Mouse (Mus musculus) v-Abl transformed pro-B cells (cell line): ENCODE measurements around the gene Fam227a.
"Not testable (repeated sequence)": the region's sequence is repeated elsewhere in the genome, so short reads cannot be mapped to it uniquely, and the experiment has no call there.

ENCODE experiments used
- in situ Hi-C, 2 experiments: fragments of 400-800 bp; cut with MboI; formaldehyde crosslinking; loops; one replicate each; pipeline ENCODE4 v1.15.1; 2025; ENCODE audit not compliant: unreplicated experiment in 2 of 2

The Fam227a gene

GRCm38 (mm10) chr15:79686046-79686869 lies 27.5 kb upstream of the Fam227a start:
- in situ Hi-C loops, result loop anchor here (25.0 kb wide), 1 partner anchor 799 kb away; the partner anchor contains the start of genes Gga1 (in 2 of the 2), Gm49510 (in 2 of the 2) and Sh3bp1 (in 2 of the 2)

- in situ Hi-C loops, result loop anchor here (25.0 kb wide), 1 partner anchor 798 kb away; the partner anchor contains the start of genes Gga1 (in 2 of the 2), Gm49510 (in 2 of the 2) and Sh3bp1 (in 2 of the 2)
These were observed 26.4 kb upstream of the Fam227a start for GRCm38 (mm10) chr15:79685141-79685641.

GRCm38 (mm10) chr15:79684616-79685015 lies 25.9 kb upstream of the Fam227a start:
- in situ Hi-C loops, result loop anchor here (25.0 kb wide), 1 partner anchor 797 kb away; the partner anchor contains the start of genes Gga1 (in 2 of the 2), Gm49510 (in 2 of the 2) and Sh3bp1 (in 2 of the 2)

GRCm38 (mm10) chr15:79683707-79684465 lies 25.1 kb upstream of the Fam227a start:
- in situ Hi-C loops, result loop anchor here (25.0 kb wide), 1 partner anchor 797 kb away; the partner anchor contains the start of genes Gga1 (in 2 of the 2), Gm49510 (in 2 of the 2) and Sh3bp1 (in 2 of the 2)

- in situ Hi-C loops, result loop anchor here (25.0 kb wide), 1 partner anchor 796 kb away; the partner anchor contains the start of genes Gga1 (in 2 of the 2), Gm49510 (in 2 of the 2) and Sh3bp1 (in 2 of the 2)
These were observed 24.4 kb upstream of the Fam227a start for GRCm38 (mm10) chr15:79683146-79683545.

- in situ Hi-C loops, result loop anchor here (25.0 kb wide), 1 partner anchor 795 kb away; the partner anchor contains the start of genes Gga1 (in 2 of the 2), Gm49510 (in 2 of the 2) and Sh3bp1 (in 2 of the 2)
These were observed 23.2 kb upstream of the Fam227a start for GRCm38 (mm10) chr15:79681973-79682372.

- in situ Hi-C loops, result loop anchor here (25.0 kb wide), 1 partner anchor 791 kb away; the partner anchor contains the start of genes Gga1 (in 2 of the 2), Gm49510 (in 2 of the 2) and Sh3bp1 (in 2 of the 2)
These were observed 19.2 kb upstream of the Fam227a start for GRCm38 (mm10) chr15:79677936-79678335.

GRCm38 (mm10) chr15:79671828-79672348 lies 13.1 kb upstream of the Fam227a start:
- in situ Hi-C loops, result not testable (repeated sequence)

- in situ Hi-C loops, result no loop called here
These were observed 12.2 kb upstream of the Fam227a start for GRCm38 (mm10) chr15:79670972-79671299.

GRCm38 (mm10) chr15:79670249-79670971 lies 11.7 kb upstream of the Fam227a start, which contains the start of gene Tomm22:
Tomm22 (plus strand) TSS chr15:79670861.
- in situ Hi-C loops, result no loop called here

- in situ Hi-C loops, result no loop called here
These were observed 10.4 kb upstream of the Fam227a start for GRCm38 (mm10) chr15:79669195-79669594.

- in situ Hi-C loops, result no loop called here
These were observed 5.9 kb upstream of the Fam227a start for GRCm38 (mm10) chr15:79664666-79665065.

GRCm38 (mm10) chr15:79661852-79662251 lies 3.1 kb upstream of the Fam227a start:
- in situ Hi-C loops, result no loop called here

- in situ Hi-C loops, result loop anchor here (10.0 kb wide), 2 partner anchors 407 to 433 kb away; partner anchors contain the start of genes Gm49486 (in 1 of the 2) and Pick1 (in 1 of the 2)
These were observed 772 bp downstream of the Fam227a start for GRCm38 (mm10) chr15:79657837-79658530.

- in situ Hi-C loops, result loop anchor here (10.0 kb wide), 2 partner anchors 408 to 432 kb away; partner anchors contain the start of genes Gm49486 (in 1 of the 2) and Pick1 (in 1 of the 2)
These were observed 2.3 kb downstream of the Fam227a start for GRCm38 (mm10) chr15:79656451-79656850.

GRCm38 (mm10) chr15:79651481-79651880 lies 7.3 kb downstream of the Fam227a start:
- in situ Hi-C loops, result loop anchor here (5.0 to 10.0 kb wide), 3 partner anchors 413 to 427 kb away; partner anchors contain the start of genes Gm49486 (in 2 of the 2) and Pick1 (in 2 of the 2)

GRCm38 (mm10) chr15:79650569-79650968 lies 8.2 kb downstream of the Fam227a start:
- in situ Hi-C loops, result loop anchor here (5.0 to 10.0 kb wide), 3 partner anchors 414 to 426 kb away; partner anchors contain the start of genes Gm49486 (in 2 of the 2) and Pick1 (in 2 of the 2)

GRCm38 (mm10) chr15:79648130-79648529 lies 10.6 kb downstream of the Fam227a start:
- in situ Hi-C loops, result loop anchor here in 1 of 2 experiments (25.0 kb wide), 1 partner anchor 389 kb away; no protein-coding TSS in a partner anchor
